Mouse (Mus musculus) brain, embryonic 14.5 days (tissue): Measurements from ENCODE around the gene Schip1.

Experiments used
- CTCF ChIP-seq: fragments of 200-500 bp; IDR thresholded peaks from 2 replicates; pipeline ENCODE4 v1.5.1; 2012; ENCODE audit warnings: inconsistent platforms, mild to moderate bottlenecking, moderate library complexity, borderline replicate concordance; ENCODE audit not compliant: insufficient read depth, insufficient read length; ENCODE audit errors: extremely low read depth
- POLR2A ChIP-seq: fragments of 200-500 bp; IDR thresholded peaks from 2 replicates; pipeline ENCODE4 v1.6.1; 2012; ENCODE audit warnings: mild to moderate bottlenecking, inconsistent platforms, borderline replicate concordance; ENCODE audit not compliant: poor library complexity, insufficient read depth, insufficient read length, severe bottlenecking; ENCODE audit errors: extremely low read depth

- TF ChIP-seq CTCF (no peak), POLR2A (no peak)
These were observed 428.6 kb downstream of the Schip1 start for GRCm38 (mm10) chr3:68493170-68493585.
